Mouse (Mus musculus): ENCODE results near the gene St7. TPM values are rescaled to one million over a fixed set of nuclear protein-coding genes. Genes with fewer than 3 reads are reported as not detected.

The St7 gene
- polyA plus RNA-seq, 1 experiment: 18.8 TPM

- H3K4me3 ChIP-seq (replicated peaks; ENCODE audit: control insufficient read depth, low read depth, low read length): no peak overlapping the region
- no peak overlapping the region for H3K27ac ChIP-seq (ENCODE audit: control insufficient read depth, insufficient read depth, low read depth, low read length, poor library complexity)
- TF ChIP-seq POLR2A (IDR thresholded peaks at IDR 0.05; ENCODE audit: borderline replicate concordance, control insufficient read depth, low read depth, low read length) (no peak), CTCF (IDR thresholded peaks at IDR 0.05; ENCODE audit: control insufficient read depth, insufficient read depth, low read length) (no peak)
- 79% methylated on average over 6 of the region's 6 CpGs for WGBS
- peaks cover 5% of the 10 kb centered on the region for H3K4me1 ChIP-seq (ENCODE audit: control insufficient read depth, insufficient read depth, low read length)
These were observed 84.5 kb downstream of the St7 start for GRCm38 (mm10) chr6:17777018-17777799.

- H3K4me3 ChIP-seq (replicated peaks; ENCODE audit: control insufficient read depth, low read depth, low read length): no peak overlapping the region
- 59% methylated on average over 3 of the region's 3 CpGs for WGBS
- H3K4me1 ChIP-seq (ENCODE audit: control insufficient read depth, insufficient read depth, low read length): peaks cover 3% of the 10 kb centered on the region; the same call in 1 of the 2 replicates
- no peak for TF ChIP-seq POLR2A (IDR thresholded peaks at IDR 0.05; ENCODE audit: borderline replicate concordance, control insufficient read depth, low read depth, low read length)
- TF ChIP-seq CTCF (IDR thresholded peaks at IDR 0.05; ENCODE audit: control insufficient read depth, insufficient read depth, low read length): no peak
- H3K27ac ChIP-seq (ENCODE audit: control insufficient read depth, insufficient read depth, low read depth, low read length, poor library complexity): no peak overlapping the region
These were observed 86.0 kb downstream of the St7 start for GRCm38 (mm10) chr6:17778648-17779202.

- Histone ChIP-seq H3K4me1 (ENCODE audit: control insufficient read depth, insufficient read depth, low read length) (no peaks in the 10 kb centered on the region; the same call in 1 of the 2 replicates), H3K27ac (ENCODE audit: control insufficient read depth, insufficient read depth, low read depth, low read length, poor library complexity) (no peak overlapping the region), H3K4me3 (replicated peaks; ENCODE audit: control insufficient read depth, low read depth, low read length) (no peak overlapping the region)
- TF ChIP-seq CTCF (IDR thresholded peaks at IDR 0.05; ENCODE audit: control insufficient read depth, insufficient read depth, low read length): no peak
- WGBS: 83% methylated on average over 1 of the region's 1 CpGs
These were observed 90.8 kb downstream of the St7 start for GRCm38 (mm10) chr6:17783511-17783910.

- Histone ChIP-seq H3K4me1 (ENCODE audit: control insufficient read depth, insufficient read depth, low read length) (no peaks in the 10 kb centered on the region; the same call in 1 of the 2 replicates), H3K4me3 (replicated peaks; ENCODE audit: control insufficient read depth, low read depth, low read length) (no peak overlapping the region), H3K27ac (ENCODE audit: control insufficient read depth, insufficient read depth, low read depth, low read length, poor library complexity) (no peak overlapping the region)
- 67% methylated on average over 5 of the region's 5 CpGs for WGBS
- TF ChIP-seq CTCF (IDR thresholded peaks at IDR 0.05; ENCODE audit: control insufficient read depth, insufficient read depth, low read length): no peak
- TF ChIP-seq POLR2A (IDR thresholded peaks at IDR 0.05; ENCODE audit: borderline replicate concordance, control insufficient read depth, low read depth, low read length): no peak
These were observed 91.8 kb downstream of the St7 start for GRCm38 (mm10) chr6:17784523-17784922.

GRCm38 (mm10) chr6:17785248-17785647, 92.5 kb downstream of the St7 start:
- TF ChIP-seq POLR2A (IDR thresholded peaks at IDR 0.05; ENCODE audit: borderline replicate concordance, control insufficient read depth, low read depth, low read length) (no peak), CTCF (IDR thresholded peaks at IDR 0.05; ENCODE audit: control insufficient read depth, insufficient read depth, low read length) (no peak)
- Histone ChIP-seq H3K4me3 (replicated peaks; ENCODE audit: control insufficient read depth, low read depth, low read length) (no peak overlapping the region), H3K4me1 (ENCODE audit: control insufficient read depth, insufficient read depth, low read length) (no peaks in the 10 kb centered on the region), H3K27ac (ENCODE audit: control insufficient read depth, insufficient read depth, low read depth, low read length, poor library complexity) (no peak overlapping the region)
- WGBS: 73% methylated on average over 2 of the region's 2 CpGs

GRCm38 (mm10) chr6:17787810-17788209, 95.1 kb downstream of the St7 start:
- Histone ChIP-seq H3K4me3 (replicated peaks; ENCODE audit: control insufficient read depth, low read depth, low read length) (no peak overlapping the region), H3K27ac (ENCODE audit: control insufficient read depth, insufficient read depth, low read depth, low read length, poor library complexity) (no peak overlapping the region), H3K4me1 (ENCODE audit: control insufficient read depth, insufficient read depth, low read length) (no peaks in the 10 kb centered on the region)
- 31% methylated on average over 1 of the region's 1 CpGs for WGBS
- TF ChIP-seq CTCF (IDR thresholded peaks at IDR 0.05; ENCODE audit: control insufficient read depth, insufficient read depth, low read length): no peak
- no peak for TF ChIP-seq POLR2A (IDR thresholded peaks at IDR 0.05; ENCODE audit: borderline replicate concordance, control insufficient read depth, low read depth, low read length)

GRCm38 (mm10) chr6:17790251-17790650, 97.5 kb downstream of the St7 start:
- H3K4me3 ChIP-seq (replicated peaks; ENCODE audit: control insufficient read depth, low read depth, low read length): no peak overlapping the region
- WGBS: 77% methylated on average over 1 of the region's 1 CpGs
- no peak overlapping the region for H3K27ac ChIP-seq (ENCODE audit: control insufficient read depth, insufficient read depth, low read depth, low read length, poor library complexity)
- no peaks in the 10 kb centered on the region for H3K4me1 ChIP-seq (ENCODE audit: control insufficient read depth, insufficient read depth, low read length)
- TF ChIP-seq POLR2A (IDR thresholded peaks at IDR 0.05; ENCODE audit: borderline replicate concordance, control insufficient read depth, low read depth, low read length): no peak
- TF ChIP-seq CTCF (IDR thresholded peaks at IDR 0.05; ENCODE audit: control insufficient read depth, insufficient read depth, low read length): no peak

GRCm38 (mm10) chr6:17793471-17793870, 100.7 kb downstream of the St7 start:
- TF ChIP-seq POLR2A (IDR thresholded peaks at IDR 0.05; ENCODE audit: borderline replicate concordance, control insufficient read depth, low read depth, low read length) (no peak), CTCF (IDR thresholded peaks at IDR 0.05; ENCODE audit: control insufficient read depth, insufficient read depth, low read length) (no peak)
- no peak overlapping the region for H3K4me3 ChIP-seq (replicated peaks; ENCODE audit: control insufficient read depth, low read depth, low read length)
- H3K4me1 ChIP-seq (ENCODE audit: control insufficient read depth, insufficient read depth, low read length): no peaks in the 10 kb centered on the region; the same call in 1 of the 2 replicates
- H3K27ac ChIP-seq (ENCODE audit: control insufficient read depth, insufficient read depth, low read depth, low read length, poor library complexity): no peak overlapping the region
- WGBS: 89% methylated on average over 3 of the region's 3 CpGs
